Mouse (Mus musculus): ENCODE measurements around the gene Tmco5.

DNA sequence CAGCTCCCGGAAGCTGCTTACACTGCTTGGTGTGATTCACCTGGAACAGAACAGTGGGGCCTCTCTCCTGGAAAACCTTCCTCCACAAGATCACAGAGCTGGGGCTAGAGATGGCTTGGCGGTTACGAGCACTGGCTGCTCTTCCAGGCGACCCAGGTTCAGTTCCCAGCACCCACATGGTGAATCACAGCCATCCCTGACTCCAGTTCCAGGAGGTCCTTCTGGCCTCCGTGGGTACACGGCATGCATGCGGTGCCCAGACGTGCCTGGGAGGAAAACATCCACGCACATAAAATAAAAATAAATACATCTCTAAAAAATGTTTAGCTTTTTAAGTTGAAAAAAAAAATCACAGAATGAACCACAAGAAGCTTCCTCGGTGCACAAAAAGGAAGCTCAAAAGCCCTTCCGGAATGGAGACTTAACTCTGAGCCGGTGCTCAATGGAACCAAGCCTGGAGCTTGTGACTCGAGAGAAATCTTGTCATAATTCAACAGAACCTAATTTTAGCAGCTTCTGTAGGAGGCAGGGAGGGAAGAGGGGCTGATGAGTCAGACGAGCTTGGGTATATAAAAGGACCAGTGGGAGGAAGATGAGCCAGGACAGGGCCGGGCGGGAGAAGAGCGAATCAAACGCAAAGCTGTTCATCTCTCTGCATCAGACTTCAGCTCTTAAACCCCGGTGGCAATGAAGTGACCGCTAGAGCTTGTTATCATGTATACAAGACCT, 35.4 kb downstream of the Tmco5 start:
- TF ChIP-seq POLR2A (IDR thresholded peaks at IDR 0.05; ENCODE audit: borderline replicate concordance, insufficient read depth, low read length) (no peak), CTCF (IDR thresholded peaks at IDR 0.05; ENCODE audit: borderline replicate concordance, insufficient read depth, low read depth, low read length) (no peak)

Data from cerebellum, adult 2 months (tissue).